Mouse (Mus musculus): ENCODE data around the gene Pla2g6. TPM values are rescaled to one million over a fixed set of nuclear protein-coding genes. Genes with fewer than 3 reads are reported as not detected.

The Pla2g6 gene
- polyA plus RNA-seq, 1 experiment from 2014 or later: 27.1 TPM

DNA sequence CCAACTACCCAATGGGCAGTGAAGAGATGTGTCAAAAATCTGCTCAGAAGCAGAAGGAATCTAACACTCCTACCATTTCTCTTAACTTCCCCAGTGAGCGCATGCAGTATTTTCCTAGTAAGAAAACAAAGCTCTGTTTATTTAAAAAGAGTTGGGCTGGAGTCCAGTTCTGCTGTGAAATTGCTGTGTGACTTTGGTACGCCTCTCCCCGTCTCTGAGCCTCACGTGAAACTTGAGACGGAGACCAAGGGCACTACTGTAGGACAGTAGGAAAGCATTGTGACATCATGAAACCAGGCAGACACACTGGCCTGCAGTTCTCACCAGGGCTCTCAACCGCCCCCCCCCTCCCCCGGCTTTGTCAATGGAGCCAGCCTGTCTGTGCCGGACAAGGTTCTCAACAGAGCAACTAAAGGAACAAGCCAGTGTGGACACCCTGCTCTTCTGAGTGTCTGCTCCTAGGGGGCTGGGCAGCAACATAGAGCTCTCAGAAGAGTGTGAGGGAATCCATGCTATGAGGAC is 14.3 kb downstream of the Pla2g6 start:
- no peak overlapping the region for H3K27ac ChIP-seq (ENCODE audit: low read length)
- no peak for ATAC-seq
- no peak overlapping the region for H3K4me2 ChIP-seq (ENCODE audit: low read depth, low read length)
- H3K36me3 ChIP-seq (ENCODE audit: control insufficient read depth, insufficient read depth, low read length): no peaks in the 10 kb centered on the region
- no peak overlapping the region for H3K4me3 ChIP-seq (ENCODE audit: low read length)
- H3K4me1 ChIP-seq (ENCODE audit: control insufficient read depth, insufficient read depth, low read length): no peaks in the 10 kb centered on the region
- H3K9ac ChIP-seq (ENCODE audit: low read depth, low read length): no peak overlapping the region
- 68% methylated on average over 8 of the region's 8 CpGs for WGBS
- no peaks in the 10 kb centered on the region for H3K9me3 ChIP-seq (ENCODE audit: control insufficient read depth, low read length)
- H3K27me3 ChIP-seq (replicated peaks; ENCODE audit: control insufficient read depth, insufficient read depth, low read length): no peaks in the 10 kb centered on the region

DNA sequence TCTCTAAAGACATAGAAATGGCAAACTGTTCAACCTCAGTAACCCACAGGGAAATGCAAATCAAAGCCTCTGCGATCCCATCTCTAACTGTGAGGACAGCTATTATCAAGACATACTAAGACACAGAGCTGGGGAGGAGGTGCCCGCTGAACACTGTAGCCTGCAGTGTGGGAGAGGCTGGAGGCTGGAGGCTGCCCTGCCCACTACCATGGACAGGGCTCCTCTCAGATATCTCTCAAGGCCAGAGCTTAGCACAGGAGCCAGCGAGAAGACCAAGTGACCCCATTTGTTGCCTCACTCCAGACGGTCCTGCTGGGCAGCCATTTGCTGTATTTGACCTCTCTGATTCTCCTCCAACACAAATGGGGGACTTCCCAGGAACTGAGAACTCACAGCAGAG is 20.3 kb downstream of the Pla2g6 start:
- H3K9ac ChIP-seq (ENCODE audit: low read depth, low read length): no peak overlapping the region
- H3K9me3 ChIP-seq (ENCODE audit: control insufficient read depth, low read length): no peaks in the 10 kb centered on the region
- peaks cover 6% of the 10 kb centered on the region; the same call in 1 of the 2 replicates for H3K36me3 ChIP-seq (ENCODE audit: control insufficient read depth, insufficient read depth, low read length)
- no peak overlapping the region for H3K27ac ChIP-seq (ENCODE audit: low read length)
- H3K4me3 ChIP-seq (ENCODE audit: low read length): no peak overlapping the region
- WGBS: 59% methylated on average over 4 of the region's 4 CpGs
- no peak for ATAC-seq
- H3K4me2 ChIP-seq (ENCODE audit: low read depth, low read length): no peak overlapping the region
- H3K4me1 ChIP-seq (ENCODE audit: control insufficient read depth, insufficient read depth, low read length): no peaks in the 10 kb centered on the region
- H3K27me3 ChIP-seq (replicated peaks; ENCODE audit: control insufficient read depth, insufficient read depth, low read length): no peaks in the 10 kb centered on the region

GRCm38 (mm10) chr15:79306043-79306637 is 22.1 kb downstream of the Pla2g6 start:
- WGBS: 74% methylated on average over 23 of the region's 23 CpGs
- H3K27ac ChIP-seq (ENCODE audit: low read length): no peak overlapping the region

GRCm38 (mm10) chr15:79304832-79305231 is 23.4 kb downstream of the Pla2g6 start:
- WGBS: 58% methylated on average over 5 of the region's 5 CpGs
- H3K4me3 ChIP-seq (ENCODE audit: low read length): no peak overlapping the region
- no peak overlapping the region for H3K27ac ChIP-seq (ENCODE audit: low read length)
- H3K9me3 ChIP-seq (ENCODE audit: control insufficient read depth, low read length): no peaks in the 10 kb centered on the region
- no peaks in the 10 kb centered on the region for H3K4me1 ChIP-seq (ENCODE audit: control insufficient read depth, insufficient read depth, low read length)
- no peaks in the 10 kb centered on the region for H3K27me3 ChIP-seq (replicated peaks; ENCODE audit: control insufficient read depth, insufficient read depth, low read length)
- peaks cover 6% of the 10 kb centered on the region; the same call in 1 of the 2 replicates for H3K36me3 ChIP-seq (ENCODE audit: control insufficient read depth, insufficient read depth, low read length)
- ATAC-seq: no peak
- no peak overlapping the region for H3K4me2 ChIP-seq (ENCODE audit: low read depth, low read length)
- H3K9ac ChIP-seq (ENCODE audit: low read depth, low read length): no peak overlapping the region

More at GRCm38 (mm10) chr15:79306043-79306637, 22.1 kb downstream of the Pla2g6 start:
- H3K9me3 ChIP-seq (ENCODE audit: control insufficient read depth, low read length): no peaks in the 10 kb centered on the region
- no peak overlapping the region for H3K4me3 ChIP-seq (ENCODE audit: low read length)
- ATAC-seq: no peak
- no peak overlapping the region for H3K4me2 ChIP-seq (ENCODE audit: low read depth, low read length)
- H3K4me1 ChIP-seq (ENCODE audit: control insufficient read depth, insufficient read depth, low read length): no peaks in the 10 kb centered on the region
- no peaks in the 10 kb centered on the region for H3K27me3 ChIP-seq (replicated peaks; ENCODE audit: control insufficient read depth, insufficient read depth, low read length)
- H3K9ac ChIP-seq (ENCODE audit: low read depth, low read length): no peak overlapping the region
- peaks cover 6% of the 10 kb centered on the region; the same call in 1 of the 2 replicates for H3K36me3 ChIP-seq (ENCODE audit: control insufficient read depth, insufficient read depth, low read length)

DNA sequence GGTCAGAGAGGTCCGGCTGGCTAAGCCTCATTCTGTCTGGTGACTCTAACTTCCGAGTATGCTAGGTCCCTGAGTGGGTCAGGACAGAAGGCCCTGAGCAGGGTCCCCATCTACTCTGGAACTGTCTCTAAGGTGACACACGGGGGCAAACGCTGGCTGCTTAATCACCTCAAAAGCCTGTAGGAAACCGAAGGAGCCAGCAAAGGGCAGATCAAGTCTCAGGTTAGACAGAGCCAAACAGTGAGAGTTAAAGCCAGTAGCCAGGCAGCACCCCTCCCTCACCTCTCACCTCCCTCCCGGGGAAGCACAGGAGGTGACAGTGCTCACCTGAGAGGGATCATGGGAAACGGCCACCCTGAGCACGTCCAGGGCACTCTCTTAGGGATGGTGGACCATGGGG is 24.5 kb downstream of the Pla2g6 start:
- WGBS: 81% methylated on average over 8 of the region's 8 CpGs
- Histone ChIP-seq H3K27me3 (replicated peaks; ENCODE audit: control insufficient read depth, insufficient read depth, low read length) (no peaks in the 10 kb centered on the region), H3K4me2 (ENCODE audit: low read depth, low read length) (no peak overlapping the region), H3K9me3 (ENCODE audit: control insufficient read depth, low read length) (no peaks in the 10 kb centered on the region), H3K4me3 (ENCODE audit: low read length) (no peak overlapping the region), H3K36me3 (ENCODE audit: control insufficient read depth, insufficient read depth, low read length) (peaks cover 6% of the 10 kb centered on the region; the same call in 1 of the 2 replicates), H3K27ac (ENCODE audit: low read length) (no peak overlapping the region), H3K4me1 (ENCODE audit: control insufficient read depth, insufficient read depth, low read length) (no peaks in the 10 kb centered on the region), H3K9ac (ENCODE audit: low read depth, low read length) (no peak overlapping the region)
- ATAC-seq: no peak

DNA sequence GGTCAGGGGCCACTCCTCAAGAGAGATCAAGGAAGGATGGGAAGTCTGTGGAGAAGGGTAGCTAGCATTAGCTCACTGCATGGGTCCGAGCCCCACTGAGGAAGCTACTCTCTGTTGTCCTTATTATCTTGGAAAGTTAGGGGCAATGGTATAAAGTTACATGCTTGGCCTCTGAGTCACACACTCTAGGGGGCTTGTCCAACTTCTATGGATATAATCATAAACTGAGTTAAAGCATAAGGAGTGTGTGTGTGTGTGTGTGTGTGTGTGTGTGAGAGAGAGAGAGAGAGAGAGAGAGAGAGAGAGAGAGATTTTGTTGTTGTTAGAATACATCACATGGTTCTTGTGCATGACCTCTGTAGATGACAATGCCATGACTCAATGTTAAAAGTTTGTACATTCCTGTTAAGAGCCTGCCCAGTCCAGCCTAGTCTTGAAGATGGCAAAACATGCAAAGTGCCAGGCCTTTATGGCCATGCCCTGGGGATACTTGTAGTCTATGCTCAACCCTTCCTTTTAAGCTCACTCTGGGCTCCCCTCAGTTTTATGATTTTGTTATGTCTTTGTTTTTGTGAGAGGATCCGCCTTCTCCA is 28.5 kb downstream of the Pla2g6 start:
- H3K27me3 ChIP-seq (replicated peaks; ENCODE audit: control insufficient read depth, insufficient read depth, low read length): no peaks in the 10 kb centered on the region
- H3K4me3 ChIP-seq (ENCODE audit: low read length): no peak overlapping the region
- ATAC-seq: no peak
- no peaks in the 10 kb centered on the region for H3K36me3 ChIP-seq (ENCODE audit: control insufficient read depth, insufficient read depth, low read length)
- H3K9me3 ChIP-seq (ENCODE audit: control insufficient read depth, low read length): no peaks in the 10 kb centered on the region
- 74% methylated on average over 2 of the region's 2 CpGs for WGBS
- H3K27ac ChIP-seq (ENCODE audit: low read length): no peak overlapping the region
- H3K9ac ChIP-seq (ENCODE audit: low read depth, low read length): no peak overlapping the region
- no peaks in the 10 kb centered on the region for H3K4me1 ChIP-seq (ENCODE audit: control insufficient read depth, insufficient read depth, low read length)
- no peak overlapping the region for H3K4me2 ChIP-seq (ENCODE audit: low read depth, low read length)

GRCm38 (mm10) chr15:79298553-79298952 is 29.6 kb downstream of the Pla2g6 start:
- no peaks in the 10 kb centered on the region for H3K36me3 ChIP-seq (ENCODE audit: control insufficient read depth, insufficient read depth, low read length)
- no peak overlapping the region for H3K27ac ChIP-seq (ENCODE audit: low read length)
- no peaks in the 10 kb centered on the region for H3K4me1 ChIP-seq (ENCODE audit: control insufficient read depth, insufficient read depth, low read length)
- H3K4me3 ChIP-seq (ENCODE audit: low read length): no peak overlapping the region
- no peaks in the 10 kb centered on the region for H3K27me3 ChIP-seq (replicated peaks; ENCODE audit: control insufficient read depth, insufficient read depth, low read length)
- H3K9me3 ChIP-seq (ENCODE audit: control insufficient read depth, low read length): no peaks in the 10 kb centered on the region
- WGBS: 82% methylated on average over 6 of the region's 6 CpGs
- ATAC-seq: no peak
- no peak overlapping the region for H3K4me2 ChIP-seq (ENCODE audit: low read depth, low read length)
- H3K9ac ChIP-seq (ENCODE audit: low read depth, low read length): no peak overlapping the region

DNA sequence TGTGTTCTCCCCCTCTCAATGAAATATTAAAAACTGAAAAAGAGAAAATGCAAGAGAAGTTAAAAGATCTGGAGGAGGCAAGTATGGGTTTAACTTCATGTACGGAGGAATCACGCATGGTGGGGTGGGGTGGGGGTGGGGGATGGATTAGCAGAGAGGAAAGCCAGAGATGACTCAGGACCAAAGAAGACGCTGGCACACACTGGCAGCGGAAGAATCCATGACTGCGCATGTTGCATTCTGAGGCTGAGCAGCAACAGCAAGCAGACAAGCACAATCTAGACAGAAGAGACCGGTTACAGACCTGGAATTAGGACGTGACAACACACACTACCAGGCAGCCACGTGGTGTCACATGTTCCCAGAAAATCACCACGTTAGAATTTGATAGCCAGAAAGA is 35.4 kb downstream of the Pla2g6 start:
- 81% methylated on average over 9 of the region's 9 CpGs for WGBS
- no peak overlapping the region for H3K27ac ChIP-seq (ENCODE audit: low read length)
- H3K4me1 ChIP-seq (ENCODE audit: control insufficient read depth, insufficient read depth, low read length): peaks cover 2% of the 10 kb centered on the region; the same call in 1 of the 2 replicates
- H3K4me3 ChIP-seq (ENCODE audit: low read length): no peak overlapping the region
- H3K4me2 ChIP-seq (ENCODE audit: low read depth, low read length): no peak overlapping the region
- H3K9ac ChIP-seq (ENCODE audit: low read depth, low read length): no peak overlapping the region
- no peaks in the 10 kb centered on the region for H3K9me3 ChIP-seq (ENCODE audit: control insufficient read depth, low read length)
- no peak for ATAC-seq
- no peaks in the 10 kb centered on the region for H3K27me3 ChIP-seq (replicated peaks; ENCODE audit: control insufficient read depth, insufficient read depth, low read length)
- H3K36me3 ChIP-seq (ENCODE audit: control insufficient read depth, insufficient read depth, low read length): no peaks in the 10 kb centered on the region

DNA sequence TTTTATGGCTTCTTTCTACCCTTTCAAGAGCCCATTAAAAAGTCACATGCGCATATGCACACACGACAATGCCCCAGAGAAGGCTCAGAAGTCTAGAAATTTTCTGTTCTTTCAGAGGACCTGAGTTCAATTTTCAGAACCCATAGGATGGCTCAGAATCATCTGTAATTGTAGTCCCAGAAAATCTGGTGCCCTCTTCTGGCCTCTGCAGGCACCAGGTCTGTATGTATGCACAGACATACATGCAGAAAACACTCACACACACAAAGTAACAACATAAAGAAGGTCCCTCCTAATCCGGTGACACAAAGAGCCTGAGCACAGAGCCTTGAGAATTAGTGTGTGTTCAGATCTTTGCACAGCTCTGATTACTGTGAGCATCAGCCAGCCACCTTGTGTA is 37.9 kb downstream of the Pla2g6 start:
- H3K4me1 ChIP-seq (ENCODE audit: control insufficient read depth, insufficient read depth, low read length): peaks cover 19% of the 10 kb centered on the region
- no peak for ATAC-seq
- H3K36me3 ChIP-seq (ENCODE audit: control insufficient read depth, insufficient read depth, low read length): no peaks in the 10 kb centered on the region
- 74% methylated on average over 3 of the region's 3 CpGs for WGBS
- H3K27me3 ChIP-seq (replicated peaks; ENCODE audit: control insufficient read depth, insufficient read depth, low read length): no peaks in the 10 kb centered on the region
- no peak overlapping the region for H3K27ac ChIP-seq (ENCODE audit: low read length)
- H3K9me3 ChIP-seq (ENCODE audit: control insufficient read depth, low read length): no peaks in the 10 kb centered on the region
- H3K4me2 ChIP-seq (ENCODE audit: low read depth, low read length): no peak overlapping the region
- no peak overlapping the region for H3K9ac ChIP-seq (ENCODE audit: low read depth, low read length)
- H3K4me3 ChIP-seq (ENCODE audit: low read length): no peak overlapping the region
